Mouse (Mus musculus) CD4-positive helper T cell, adult 2 months (primary cell): ENCODE measurements around the gene S1pr4.

Source experiments
- DNase-seq: peaks from one replicate; pipeline ENCODE4 v3.0.0-alpha.2; 2012; ENCODE audit warnings: low read depth, missing footprints, low spot score

Gene S1pr4

DNA sequence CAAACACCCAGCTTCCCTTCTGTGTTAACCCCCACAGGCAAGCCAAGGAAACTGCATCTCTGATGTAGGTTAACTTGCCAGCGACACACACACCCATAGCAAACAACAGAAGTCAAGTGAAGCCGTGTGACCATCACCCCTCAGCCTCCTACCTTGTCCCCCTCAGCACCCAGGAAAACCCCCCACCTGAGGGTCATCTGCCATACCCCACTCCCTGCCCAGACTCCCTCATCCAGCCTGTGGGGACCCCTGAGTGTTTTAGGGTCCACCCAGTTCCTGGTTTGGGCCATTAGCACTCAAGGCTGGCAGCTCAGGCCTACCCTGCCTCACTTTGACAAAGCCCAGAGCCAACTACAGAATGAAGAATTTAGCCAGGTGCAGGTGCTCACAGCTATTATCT lies 33.9 kb downstream of the S1pr4 start:
- DNase-seq = no peak

DNA sequence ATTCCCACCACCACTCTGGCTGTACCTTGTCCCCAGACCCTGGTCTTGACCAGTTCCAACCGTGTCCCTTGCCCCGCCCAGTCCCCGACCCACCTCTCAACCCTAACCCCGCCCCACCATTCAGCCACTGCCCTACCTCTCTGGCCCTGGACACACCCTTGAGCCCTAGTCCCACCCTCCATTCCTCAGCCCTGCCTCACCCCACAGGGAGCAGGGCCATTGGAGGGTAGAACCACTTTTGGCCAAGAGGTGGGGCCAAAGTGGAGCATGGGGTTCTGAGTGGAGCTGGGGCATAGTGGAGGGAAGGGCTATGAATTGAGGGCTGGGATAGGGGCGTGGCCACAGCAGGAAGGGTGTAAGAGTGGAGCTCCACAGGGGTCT lies 34.7 kb downstream of the S1pr4 start:
- no peak for DNase-seq

GRCm38 (mm10) chr10:81464405-81465264 lies 35.3 kb downstream of the S1pr4 start:
- peak; percentile 75 for DNase-seq

DNA sequence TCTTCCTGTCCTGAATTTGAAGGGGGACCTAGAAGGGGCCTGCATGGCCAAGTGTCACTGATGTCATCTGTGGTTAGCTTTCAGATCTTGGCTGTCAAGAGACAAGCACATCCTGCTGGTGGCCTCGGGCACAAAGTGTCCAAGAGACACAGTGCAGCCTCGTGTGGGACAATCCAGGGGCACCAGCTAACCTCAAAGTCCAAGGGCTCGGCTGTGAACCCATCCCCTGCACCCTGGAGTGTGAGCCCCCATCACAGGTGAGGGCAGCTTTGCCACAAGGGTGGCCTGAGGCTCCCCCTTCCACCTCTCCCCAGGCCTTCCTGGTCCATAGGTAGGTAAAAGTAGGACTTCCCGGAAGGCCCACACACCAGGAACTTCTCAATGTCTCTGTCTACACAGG lies 36.4 kb downstream of the S1pr4 start:
- no peak for DNase-seq

DNA sequence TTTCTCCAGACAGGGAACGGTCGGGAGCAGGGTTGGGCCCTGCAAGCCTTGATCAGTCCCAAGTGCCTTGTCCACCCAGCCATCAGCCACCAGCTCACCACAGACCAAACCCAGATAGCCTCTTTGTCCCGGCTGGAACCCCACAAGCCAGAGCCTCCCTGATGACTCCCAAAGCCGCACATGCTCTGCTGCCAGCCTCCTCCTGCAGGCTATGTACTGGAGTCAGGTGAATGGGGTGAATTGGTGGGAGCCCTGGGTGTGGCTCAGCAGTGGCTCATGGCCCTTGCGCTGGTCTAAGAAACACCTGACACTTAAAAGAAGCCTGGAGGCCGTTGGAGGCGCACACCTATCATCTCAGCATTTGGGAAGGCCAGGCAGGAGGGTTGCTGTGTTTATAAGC lies 37.0 kb downstream of the S1pr4 start:
- DNase-seq = no peak

- no peak for DNase-seq
Measured at GRCm38 (mm10) chr10:81462415-81462804, 37.5 kb downstream of the S1pr4 start.

DNA sequence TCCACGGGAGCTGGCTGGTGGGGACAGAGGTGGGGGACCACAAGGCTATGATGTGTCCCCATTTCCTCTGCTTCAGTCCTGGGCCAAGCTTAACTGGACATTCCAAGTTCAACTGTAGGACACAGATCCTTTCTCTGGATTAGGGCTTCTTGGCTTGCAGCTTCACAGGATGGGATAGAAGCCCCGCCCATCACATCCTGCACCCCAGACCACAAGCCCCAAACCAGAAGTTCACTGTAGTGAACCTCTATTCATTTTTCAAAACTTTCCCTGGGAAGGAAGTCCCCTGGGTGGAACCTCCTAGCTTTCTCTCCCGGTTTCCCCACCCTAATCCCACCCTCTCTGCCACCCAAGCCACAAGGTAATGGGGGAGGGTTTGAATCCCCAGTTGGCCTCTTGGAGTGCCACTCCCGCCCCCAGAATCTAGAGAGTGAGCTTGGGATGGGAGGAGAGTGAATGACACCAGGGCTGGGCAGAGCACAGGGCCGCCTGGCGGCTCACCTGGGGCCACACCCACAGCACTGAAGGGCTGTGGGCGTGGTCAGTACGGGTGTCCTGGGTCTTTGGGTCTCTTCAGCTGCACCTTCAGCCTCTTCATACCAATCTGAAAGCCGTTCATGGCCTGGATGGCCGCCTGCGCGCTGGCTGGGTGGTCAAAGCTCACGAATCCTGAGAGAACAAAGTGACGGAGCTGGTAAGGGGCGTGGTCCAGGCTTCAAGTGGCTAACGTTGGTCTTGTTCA lies 38.1 kb downstream of the S1pr4 start:
- DNase-seq = peak; percentile 61

DNA sequence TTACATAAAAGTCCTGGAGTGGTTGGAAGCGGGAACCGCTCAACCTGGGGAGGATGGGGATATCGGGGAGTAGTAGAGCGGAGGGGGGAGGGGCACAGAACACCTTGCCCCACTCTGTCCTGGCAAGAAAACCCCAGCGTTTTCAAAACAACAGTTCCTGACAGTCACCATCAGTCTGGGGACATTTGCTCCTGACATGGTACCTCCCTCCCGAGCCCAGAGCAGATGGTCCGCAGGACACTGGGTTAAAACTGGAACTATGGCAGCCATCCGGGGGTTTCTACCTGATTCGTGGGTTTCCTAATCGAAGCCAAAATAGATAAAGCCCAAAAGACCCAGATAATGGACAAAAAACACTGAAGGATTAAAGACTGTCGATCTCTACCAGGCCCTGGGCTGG lies 39.0 kb downstream of the S1pr4 start:
- DNase-seq = no peak

DNA sequence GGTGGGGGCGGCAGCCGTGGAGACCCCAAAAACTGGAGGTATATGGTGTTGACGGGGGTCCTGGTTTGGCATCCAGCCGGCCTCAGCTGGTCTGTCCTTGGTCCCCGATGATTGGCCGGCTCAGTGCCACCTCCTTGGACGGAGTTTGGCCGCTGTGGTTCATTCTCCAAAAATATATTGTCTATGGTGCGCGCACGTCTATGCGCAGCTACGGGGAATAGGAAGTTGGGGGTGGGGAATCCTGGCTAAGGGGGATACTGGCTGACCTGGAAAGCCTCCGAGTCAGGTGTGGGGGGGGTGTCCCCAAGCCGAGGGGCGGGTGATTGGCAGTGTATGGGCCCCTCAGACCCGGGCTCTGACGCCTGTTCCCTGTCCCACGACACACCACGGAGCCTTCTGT lies 39.5 kb downstream of the S1pr4 start:
- no peak for DNase-seq

- DNase-seq = no peak
Measured at GRCm38 (mm10) chr10:81459399-81459798, 40.5 kb downstream of the S1pr4 start.

DNA sequence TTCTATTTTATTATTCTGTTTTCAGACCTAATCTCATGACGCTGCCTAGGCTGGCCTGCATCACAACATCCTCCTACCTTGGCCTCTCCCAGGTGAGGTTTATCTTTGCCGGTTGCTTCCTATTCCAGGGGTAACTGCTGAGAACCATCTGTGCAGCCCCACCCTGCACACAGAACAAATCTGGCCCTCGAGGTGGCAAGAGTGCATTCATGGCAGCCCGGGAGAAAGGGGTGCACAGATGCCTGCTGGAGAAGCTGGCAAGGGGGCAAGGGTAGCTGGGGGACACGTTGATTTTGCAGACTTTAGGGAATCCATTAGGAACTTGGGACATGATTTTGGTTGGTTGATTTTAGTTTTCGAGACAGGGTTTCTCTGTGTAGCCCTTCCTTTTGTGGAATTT lies 41.7 kb downstream of the S1pr4 start:
- no peak for DNase-seq

DNA sequence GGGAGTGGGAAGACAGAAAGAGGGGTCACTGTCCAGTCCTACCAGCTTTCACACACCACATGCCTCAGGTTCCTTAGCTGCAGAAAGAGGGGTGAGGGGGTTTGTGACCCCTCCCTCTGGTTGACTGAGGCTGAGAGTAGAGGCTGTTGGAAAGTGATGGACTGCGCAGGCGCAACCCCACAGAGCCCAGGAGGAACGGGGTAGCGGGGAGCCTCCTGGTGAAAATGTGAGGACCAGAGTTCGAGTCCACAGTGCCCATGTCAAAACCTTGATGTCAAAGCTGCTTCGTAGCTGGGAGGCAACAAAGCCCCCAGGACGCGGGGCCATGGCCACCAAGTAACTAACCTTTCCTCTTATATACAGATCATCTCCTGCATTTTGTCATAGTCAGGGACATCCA lies 42.3 kb downstream of the S1pr4 start:
- no peak for DNase-seq

DNA sequence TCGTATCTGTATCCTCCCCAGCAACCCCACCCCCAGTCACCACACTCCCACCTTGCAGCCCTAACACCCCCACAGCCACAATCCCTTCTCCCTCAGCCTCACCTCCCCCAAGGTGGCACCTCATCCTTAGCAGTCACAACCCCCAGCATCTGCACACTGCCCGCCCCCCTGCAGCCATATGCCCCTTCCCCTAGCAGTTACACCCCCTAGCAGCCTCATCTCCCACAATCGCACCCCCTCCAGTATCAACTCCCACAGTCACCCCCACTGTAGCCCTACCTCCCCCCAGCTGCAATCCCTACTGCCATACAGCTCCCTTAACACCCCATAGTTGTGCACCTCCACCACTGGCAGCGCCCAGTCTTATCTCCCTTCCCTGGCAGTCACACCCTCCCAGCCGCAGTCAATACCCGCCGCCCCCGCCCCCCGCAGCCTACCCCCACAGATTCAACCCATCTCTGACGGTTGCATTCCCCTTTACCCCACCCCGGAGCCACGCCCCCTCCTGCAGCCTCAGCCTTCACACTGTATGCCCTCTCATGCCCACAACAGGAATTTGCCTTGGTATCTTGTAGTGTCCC lies 42.9 kb downstream of the S1pr4 start:
- DNase-seq = no peak

DNA sequence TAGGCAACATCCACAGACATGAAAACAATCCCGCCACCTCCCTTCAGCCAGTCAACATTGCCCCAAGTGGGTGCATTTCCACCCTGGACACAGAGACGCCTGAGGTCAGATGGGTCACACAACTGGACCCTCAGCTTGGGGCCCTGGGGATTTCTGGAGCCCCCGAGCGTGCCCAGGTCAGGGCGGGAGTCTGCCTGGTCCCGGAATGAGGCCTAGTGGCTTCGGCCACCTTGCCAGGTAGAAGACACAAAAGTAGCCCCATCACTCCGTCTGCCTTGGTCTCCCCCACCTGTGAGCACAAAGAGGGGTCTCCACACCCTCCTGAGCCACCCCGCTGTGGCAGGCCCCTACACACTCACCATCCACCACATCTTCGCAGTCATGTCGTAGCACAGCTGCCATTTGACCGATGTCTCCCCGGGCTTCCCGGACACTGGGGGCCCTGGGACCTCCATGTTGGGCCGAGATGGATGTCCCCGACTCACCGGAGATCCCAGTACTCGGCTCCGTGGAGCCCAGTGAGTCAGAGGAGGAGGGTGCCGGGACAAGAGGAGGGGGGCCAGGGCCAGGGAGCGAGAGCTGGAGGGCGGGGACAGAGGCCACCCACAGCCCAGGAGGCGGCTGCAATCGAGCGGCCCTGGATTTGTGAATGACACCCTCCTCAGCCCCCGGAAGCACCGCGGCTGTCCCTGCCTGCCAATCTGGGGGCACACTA lies 44.6 kb downstream of the S1pr4 start, which contains the start of gene Nfic:
Nfic (minus strand) TSS at position 455 of the 715 bp plus-strand sequence.
- DNase-seq = no peak

GRCm38 (mm10) chr10:81454106-81454505 lies 45.8 kb downstream of the S1pr4 start:
- DNase-seq = no peak

- DNase-seq = no peak
Measured at GRCm38 (mm10) chr10:81452947-81453288, 47.0 kb downstream of the S1pr4 start.

DNA sequence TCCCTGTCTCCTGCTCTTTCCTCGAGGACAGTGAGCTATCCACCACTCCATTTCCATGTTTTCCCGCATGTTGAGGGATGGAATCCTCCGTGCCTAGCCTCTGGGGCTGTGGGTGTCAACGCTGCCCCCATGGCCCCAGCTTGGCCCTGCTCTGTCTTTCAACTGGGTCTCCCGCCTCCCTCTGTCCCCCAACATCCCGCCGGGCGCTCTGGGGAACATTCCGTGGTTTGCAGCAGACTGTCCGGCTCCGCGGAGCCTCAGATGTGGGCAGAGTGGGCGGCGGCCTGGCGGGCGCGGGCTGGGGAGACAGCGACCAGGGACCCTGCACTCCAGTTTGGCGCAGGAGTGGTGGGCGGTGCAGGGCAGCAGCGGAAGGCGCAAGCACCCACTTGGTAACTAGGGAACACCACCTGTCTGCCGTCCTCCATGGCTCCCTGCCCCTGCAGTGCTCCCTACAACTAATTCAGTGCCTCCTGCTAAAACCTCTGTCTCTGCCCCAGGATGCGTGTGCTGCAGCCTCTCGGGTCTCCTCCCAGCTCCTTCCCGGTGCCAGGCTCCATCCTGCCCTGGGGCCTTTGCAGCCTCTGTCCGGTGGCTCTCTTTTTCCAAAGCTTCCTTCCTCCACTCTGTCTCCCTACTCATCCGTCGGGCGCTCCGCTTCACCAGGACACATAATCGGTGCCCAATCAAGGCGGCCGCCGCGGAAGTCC lies 47.5 kb downstream of the S1pr4 start:
- no peak for DNase-seq

DNA sequence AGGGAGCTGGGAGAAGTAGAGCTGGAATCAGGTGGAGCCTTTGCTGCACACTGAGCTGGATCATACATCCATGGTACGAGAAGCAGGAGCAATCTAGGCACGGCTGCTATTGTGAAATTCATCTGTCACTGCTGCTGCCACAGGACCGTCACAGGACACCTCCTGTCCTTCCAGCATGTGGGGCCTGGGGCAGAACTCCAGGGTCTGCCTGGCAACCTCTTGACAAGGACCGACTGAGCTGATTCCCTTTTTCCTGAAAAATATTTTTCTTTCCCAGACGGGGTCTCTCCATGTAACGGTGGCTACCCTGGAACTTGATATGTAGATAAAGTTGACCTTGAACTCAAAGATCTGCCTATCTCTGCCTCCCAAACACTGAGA lies 48.6 kb downstream of the S1pr4 start:
- DNase-seq = no peak

- DNase-seq = no peak
Measured at GRCm38 (mm10) chr10:81450641-81451364, 49.1 kb downstream of the S1pr4 start.

GRCm38 (mm10) chr10:81450140-81450539 lies 49.8 kb downstream of the S1pr4 start:
- peak; percentile 82 for DNase-seq
